Mouse (Mus musculus) fibroblast of lung, adult 2 months (primary cell): ENCODE data around the gene Tnk1.

ENCODE experiments used
- DNase-seq: peaks from one replicate; pipeline ENCODE4 v3.0.0-alpha.2; 2011; ENCODE audit warnings: low read depth

Tnk1 gene

GRCm38 (mm10) chr11:69858113-69858998 lies at the start of gene Tnk1:
Gene Tnk1, minus strand, starts transcription at chr11:69858730.
- no peak for DNase-seq

DNA sequence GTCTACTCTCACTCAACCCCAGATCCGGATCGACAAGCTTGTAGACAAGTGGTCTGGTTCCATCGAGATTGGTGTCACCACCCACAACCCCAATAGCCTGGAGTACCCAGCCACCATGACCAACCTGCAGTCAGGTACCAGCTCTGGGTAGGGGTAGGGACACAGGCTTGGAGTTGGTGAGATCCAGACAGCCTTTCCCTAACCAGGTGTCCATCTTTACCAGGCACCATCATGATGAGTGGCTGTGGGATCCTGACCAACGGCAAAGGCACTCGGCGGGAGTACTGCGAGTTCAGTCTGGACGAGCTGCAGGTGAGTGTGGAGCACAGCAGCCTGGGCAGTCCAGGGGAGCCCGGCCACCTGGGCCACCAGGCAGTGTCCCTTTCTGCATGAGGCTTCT lies 45.8 kb upstream of the Tnk1 start:
- DNase-seq, result no peak

DNA sequence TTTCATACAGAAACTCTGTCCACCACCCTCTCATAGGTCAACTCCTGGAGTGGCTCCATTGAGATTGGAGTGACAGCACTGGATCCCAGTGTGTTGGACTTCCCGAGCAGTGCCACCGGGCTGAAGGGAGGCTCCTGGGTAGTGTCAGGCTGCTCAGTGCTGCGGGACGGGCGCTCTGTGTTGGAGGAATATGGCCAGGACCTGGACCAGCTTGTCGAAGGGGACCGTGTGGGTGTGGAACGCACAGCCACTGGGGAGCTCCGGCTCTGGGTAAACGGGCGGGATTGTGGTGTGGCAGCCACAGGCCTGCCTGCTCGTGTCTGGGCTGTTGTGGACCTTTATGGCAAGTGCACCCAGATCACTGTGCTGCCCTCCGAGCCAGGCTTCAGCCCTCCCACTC lies 44.4 kb upstream of the Tnk1 start:
- no peak for DNase-seq

GRCm38 (mm10) chr11:69901993-69902392 lies 43.5 kb upstream of the Tnk1 start:
- no peak for DNase-seq

DNA sequence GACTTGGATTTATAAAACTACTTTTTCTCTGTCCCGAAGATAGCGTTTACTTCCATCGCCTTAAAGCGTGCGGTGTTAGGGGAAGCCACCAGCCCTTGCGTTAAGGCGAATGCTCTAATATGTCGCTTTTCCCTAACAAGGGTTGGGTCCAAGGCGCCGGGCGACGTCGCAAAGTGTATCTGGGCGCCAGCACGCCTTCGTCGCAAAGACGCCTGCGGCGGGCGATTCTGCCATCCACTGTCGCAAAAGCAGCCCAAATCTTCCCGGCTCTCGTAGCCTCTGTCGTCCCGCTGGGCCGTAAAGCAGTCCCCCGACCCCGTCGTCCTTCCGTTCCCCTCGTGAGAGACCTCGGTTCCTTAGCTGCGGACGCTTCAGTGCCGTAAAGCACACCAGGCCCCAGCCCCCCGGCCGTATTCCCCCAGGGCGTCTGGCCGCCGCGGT lies 42.9 kb upstream of the Tnk1 start:
- DNase-seq, result peak; percentile 94

- DNase-seq, result peak; percentile 82
Measured at GRCm38 (mm10) chr11:69900471-69901405, 42.2 kb upstream of the Tnk1 start, which contains the start of the genes 2810408A11Rik and Neurl4. Gene 2810408A11Rik, minus strand, starts transcription at chr11:69900987. Gene Neurl4, plus strand, starts transcription at chr11:69901072.

DNA sequence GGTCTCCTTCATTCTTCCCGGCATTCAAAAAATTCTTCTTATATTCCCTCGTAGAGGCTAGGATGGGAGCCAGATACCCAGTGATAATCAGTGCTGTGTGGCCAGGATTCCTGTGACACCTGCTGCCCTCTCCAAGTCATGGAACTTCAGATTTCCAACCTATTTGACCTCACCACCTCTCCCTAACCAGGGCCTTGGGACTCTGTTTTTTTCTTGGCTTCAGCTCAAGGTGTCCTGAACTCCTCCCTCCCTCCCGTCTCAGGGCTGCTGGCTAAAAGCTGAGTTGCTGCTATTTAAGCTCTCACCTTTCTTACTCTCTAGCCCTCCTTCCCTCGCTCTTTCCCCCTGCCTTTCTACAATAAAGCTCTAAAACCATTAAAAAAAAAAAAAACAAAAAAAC lies 41.3 kb upstream of the Tnk1 start:
- no peak for DNase-seq

GRCm38 (mm10) chr11:69895291-69895690 lies 36.8 kb upstream of the Tnk1 start, which contains the start of gene Acap1:
Gene Acap1, minus strand, starts transcription at chr11:69895539.
- no peak for DNase-seq

DNA sequence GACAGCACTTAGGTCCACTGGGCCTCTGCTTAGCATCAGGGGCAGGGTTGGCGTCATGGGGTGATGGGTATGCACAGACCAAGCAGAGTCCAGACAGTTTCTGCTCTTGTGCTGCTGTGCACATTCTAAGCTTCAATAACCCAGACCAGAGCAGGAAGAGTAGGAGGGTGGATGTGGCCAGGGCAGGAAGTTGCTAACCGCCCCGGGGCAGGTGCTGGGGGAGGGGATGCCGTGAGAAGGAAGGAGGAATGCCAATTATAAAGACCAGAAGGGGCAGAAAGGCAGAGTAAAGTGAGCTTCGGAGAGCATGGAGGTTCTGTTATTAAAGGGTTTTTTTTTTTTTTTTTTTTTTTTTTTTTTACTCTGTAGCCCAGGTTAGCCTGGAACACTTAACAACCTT lies 36.1 kb upstream of the Tnk1 start:
- no peak for DNase-seq

- no peak for DNase-seq
Measured at GRCm38 (mm10) chr11:69891482-69891881, 33.0 kb upstream of the Tnk1 start.

DNA sequence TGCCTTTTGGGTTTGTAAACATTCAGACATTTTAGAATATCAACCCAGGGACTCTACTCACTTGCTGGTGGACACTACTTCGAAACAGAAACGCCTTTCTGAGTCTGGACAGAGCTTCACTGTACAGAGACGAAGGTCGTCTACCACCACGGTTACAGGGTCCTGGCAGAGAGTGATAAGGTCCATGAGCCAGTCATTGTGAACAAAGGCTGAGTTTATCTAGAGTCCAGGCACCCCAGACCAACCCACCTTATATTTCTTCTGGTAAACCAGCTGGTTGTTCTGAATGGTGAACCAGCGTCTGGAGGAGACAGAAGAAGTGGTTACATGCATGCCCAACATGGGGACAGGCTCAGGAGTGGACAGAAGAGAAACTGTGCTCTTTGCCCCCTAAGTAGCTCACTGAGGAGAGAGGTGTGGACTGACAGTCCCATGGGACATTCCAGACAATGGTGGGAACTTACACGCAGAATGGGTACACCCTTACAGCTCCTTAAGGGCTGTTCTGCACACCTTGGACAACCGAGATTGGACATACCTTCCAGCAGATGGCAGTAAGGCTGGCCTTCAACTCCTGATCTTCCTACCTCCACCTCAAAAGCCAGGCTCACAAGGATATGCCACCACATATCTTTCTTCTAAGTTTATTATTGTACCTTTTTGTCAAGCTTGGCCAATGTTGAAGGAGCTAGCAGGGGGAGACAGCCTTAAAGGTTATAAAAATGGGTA lies 28.5 kb upstream of the Tnk1 start:
- DNase-seq, result no peak

- no peak for DNase-seq
Measured at GRCm38 (mm10) chr11:69884663-69885062, 26.1 kb upstream of the Tnk1 start.

DNA sequence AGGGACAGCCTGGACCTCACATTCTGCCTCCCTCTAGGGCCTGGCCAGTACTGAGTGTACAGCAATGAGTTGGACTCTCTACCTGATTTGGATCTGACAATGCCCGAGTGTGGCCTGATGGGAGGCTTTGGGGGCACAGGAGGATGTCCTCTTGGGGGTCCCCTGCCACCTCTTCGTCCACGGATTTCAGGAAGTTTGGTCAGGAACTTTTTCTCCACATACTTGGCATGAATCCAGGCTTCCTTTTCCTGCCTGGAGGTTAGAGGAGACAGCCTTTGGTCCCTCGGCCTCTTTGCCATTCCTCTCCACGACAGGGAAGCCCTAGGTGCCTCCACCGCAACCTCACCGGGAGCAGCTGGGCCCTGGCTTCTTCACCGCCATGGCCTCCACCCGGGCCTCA lies 25.7 kb upstream of the Tnk1 start:
- no peak for DNase-seq

DNA sequence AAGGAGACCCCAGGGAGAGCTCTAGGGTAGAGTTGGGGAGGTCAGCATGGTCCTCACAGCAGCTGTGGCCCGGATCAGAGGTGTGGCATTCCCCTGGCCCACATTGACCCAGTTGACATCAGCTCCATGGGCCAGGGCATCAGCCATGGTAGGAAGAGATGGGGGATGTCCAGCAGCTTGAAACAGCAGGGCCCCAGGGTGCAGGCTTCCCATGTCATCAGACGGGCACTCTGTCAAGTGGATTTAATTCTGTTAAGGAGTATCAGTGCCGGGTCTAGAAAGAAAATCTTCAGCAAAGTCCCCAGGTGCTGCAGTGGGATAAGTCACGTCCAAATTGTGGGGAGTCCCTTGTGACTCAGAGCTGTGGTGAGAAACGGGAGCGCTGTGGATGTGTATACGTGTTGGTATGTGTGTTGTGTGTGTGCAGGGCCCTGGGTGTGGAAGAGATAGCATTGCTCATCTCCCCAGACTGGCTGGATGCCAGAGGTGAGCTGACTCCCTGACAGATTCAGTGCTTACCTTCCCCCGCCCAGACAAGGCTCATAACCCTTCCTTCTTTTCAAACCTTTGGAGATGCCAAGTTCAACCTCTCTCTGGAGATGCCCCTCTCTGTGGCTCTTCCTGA lies 25.1 kb upstream of the Tnk1 start:
- no peak for DNase-seq

DNA sequence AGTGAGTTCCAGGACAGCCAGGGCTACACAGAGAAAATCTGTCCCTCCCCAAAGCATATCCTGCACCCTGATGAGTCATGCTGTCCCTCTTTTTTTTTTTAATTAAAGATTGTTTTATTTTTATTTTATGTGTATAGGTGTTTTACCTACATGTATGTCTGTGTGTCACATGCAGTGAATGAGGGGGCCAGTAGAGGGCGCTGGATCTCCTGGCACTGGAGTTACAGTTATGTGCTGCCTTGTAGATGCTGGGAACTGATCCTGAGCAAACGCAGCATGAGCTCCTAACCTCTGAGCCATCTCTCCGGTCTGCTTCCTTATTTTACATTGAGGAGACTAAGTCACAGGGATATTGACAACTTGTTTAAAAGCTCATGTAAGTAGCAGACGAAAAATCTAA lies 24.5 kb upstream of the Tnk1 start:
- DNase-seq, result no peak

DNA sequence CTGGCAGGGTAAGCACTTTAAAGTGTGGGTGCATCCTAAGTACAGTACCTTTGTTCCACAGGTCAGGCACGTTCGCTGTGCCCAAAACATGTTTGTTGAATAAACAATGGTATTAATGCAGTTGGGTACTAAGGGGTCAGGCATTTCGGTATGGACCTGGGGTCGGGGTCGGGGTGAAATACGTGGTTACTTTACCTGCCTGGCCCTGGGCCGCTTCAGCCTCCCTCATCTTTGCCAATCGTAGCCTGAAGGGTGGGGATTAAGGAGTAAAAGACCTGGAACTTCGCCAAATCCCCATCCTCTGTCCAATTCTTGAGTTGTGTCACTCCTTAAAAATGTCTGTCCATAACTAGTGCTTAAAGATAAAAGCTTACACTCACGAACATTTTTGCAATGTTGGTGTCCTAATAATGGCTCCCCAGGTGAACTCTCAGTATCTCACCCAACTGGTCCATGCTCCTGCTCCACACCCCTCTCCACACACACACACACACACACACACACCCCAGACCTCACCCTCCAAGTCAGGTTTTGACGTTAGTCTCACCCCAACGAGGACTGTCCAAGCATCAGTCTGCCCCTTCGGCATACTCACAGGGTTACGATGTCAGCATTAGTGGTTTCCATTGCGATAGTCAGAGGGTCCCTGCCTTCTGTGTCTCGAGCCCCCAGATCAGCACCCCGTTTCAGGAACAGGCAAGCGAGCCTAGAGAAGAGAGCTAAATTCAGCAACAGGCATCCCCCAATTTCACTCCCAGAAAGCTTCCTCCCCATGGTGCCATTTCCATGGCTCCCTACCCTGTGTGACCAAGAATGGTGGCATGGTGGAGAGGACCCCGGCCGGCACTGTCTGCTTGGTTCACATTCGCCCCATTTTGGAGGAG lies 23.5 kb upstream of the Tnk1 start:
- no peak for DNase-seq

GRCm38 (mm10) chr11:69880853-69881603 lies 22.5 kb upstream of the Tnk1 start, which contains the start of gene Kctd11:
Gene Kctd11, minus strand, starts transcription at chr11:69881406.
- peak; percentile 89 for DNase-seq

DNA sequence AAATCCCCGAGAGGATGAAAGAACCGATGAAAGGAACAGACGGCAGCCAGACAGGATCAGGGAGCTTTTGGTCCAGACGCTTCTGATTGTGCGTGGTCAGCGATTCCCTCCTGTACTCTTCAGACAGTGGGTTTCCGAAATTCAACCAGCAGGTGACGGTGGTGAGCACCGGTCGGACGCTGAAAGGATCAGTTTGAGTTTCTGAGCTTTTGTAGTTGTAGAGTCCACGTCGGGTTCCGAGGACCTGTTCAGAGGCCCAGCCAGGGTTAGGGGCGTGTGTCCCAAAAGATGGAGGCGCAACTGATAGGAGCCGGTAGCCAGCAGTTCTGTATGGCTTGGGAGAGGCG lies 21.9 kb upstream of the Tnk1 start:
- peak; percentile 77 for DNase-seq

GRCm38 (mm10) chr11:69879711-69880110 lies 21.2 kb upstream of the Tnk1 start:
- no peak for DNase-seq

- DNase-seq, result no peak
Measured at GRCm38 (mm10) chr11:69878952-69879351, 20.4 kb upstream of the Tnk1 start.
